Mouse (Mus musculus) midbrain, embryonic 14.5 days (tissue): ENCODE measurements around the gene Mapk8ip3. TPM values are rescaled to one million over a fixed set of nuclear protein-coding genes. Genes with fewer than 3 reads are reported as not detected.
"Not testable (repeated sequence)": the region's sequence is repeated elsewhere in the genome, so short reads cannot be mapped to it uniquely, and the experiment has no call there.

Experiments used
- ATAC-seq: fragments of 200-750 bp; cut with Nextera tagmentation; 2 replicates; pipeline ENCODE4 v1.8.0; 2017; ENCODE audit warnings: moderate number of reproducible peaks, moderate library complexity; ENCODE audit not compliant: low FRiP score, low TSS enrichment
- DNase-seq: peaks from one replicate; pipeline ENCODE4 v3.0.0-alpha.2; 2015
- H3K27ac ChIP-seq: fragments of 300-500 bp; sonication (generic); replicated peaks from 2 replicates; pipeline ENCODE4 v1.5.1; 2014; ENCODE audit warnings: mild to moderate bottlenecking, low read depth, low read length, moderate library complexity
- H3K27me3 ChIP-seq: fragments of 300-500 bp; sonication (generic); 2 replicates; pipeline ENCODE4 v1.6.1; 2014; ENCODE audit warnings: low read length, control low read depth, mixed read lengths; ENCODE audit not compliant: control insufficient read depth, insufficient read depth
- H3K36me3 ChIP-seq: fragments of 300-500 bp; sonication (generic); 2 replicates; pipeline ENCODE4 v1.6.1; 2014; ENCODE audit warnings: low read length, control low read depth; ENCODE audit not compliant: control insufficient read depth, insufficient read depth
- H3K4me1 ChIP-seq: fragments of 300-500 bp; sonication (generic); 2 replicates; pipeline ENCODE4 v1.6.1; 2014; ENCODE audit warnings: mild to moderate bottlenecking, antibody characterized with exemption, low read length, control low read depth; ENCODE audit not compliant: control insufficient read depth, insufficient read depth
- H3K4me2 ChIP-seq: fragments of 300-500 bp; sonication (generic); 2 replicates; pipeline ENCODE4 v1.6.1; 2014; ENCODE audit warnings: mild to moderate bottlenecking, low read length, moderate library complexity
- H3K4me3 ChIP-seq: fragments of 300-500 bp; sonication (generic); replicated peaks from 2 replicates; pipeline ENCODE4 v1.5.1; 2014; ENCODE audit warnings: low read depth, low read length
- H3K9ac ChIP-seq: fragments of 300-500 bp; sonication (generic); replicated peaks from 2 replicates; pipeline ENCODE4 v1.6.1; 2014; ENCODE audit warnings: mild to moderate bottlenecking, low read length, moderate library complexity
- H3K9me3 ChIP-seq: fragments of 300-500 bp; sonication (generic); 2 replicates; pipeline ENCODE4 v1.6.1; 2016; ENCODE audit warnings: low read length, control low read depth, mixed read lengths; ENCODE audit not compliant: control insufficient read depth
- WGBS: fragments of 180-500 bp; shearing (Covaris S2); extraction: QIAGEN DNeasy Blood & Tissue Kit; methylation state at CpG from one replicate; pipeline ENCODE4 v1.1.7; 2014; 5-methylcytosine and 5-hydroxymethylcytosine counted together
- polyA plus RNA-seq: library from polyadenylated mRNA; unstranded; fragments of >200 nt; fragmentation: Nextera tagmentation; extraction: Ambion mirVana; gene quantifications from 2 replicates; pipeline ENCODE4 v1.2.1, GENCODE M21; 2014

Gene Mapk8ip3
- polyA plus RNA-seq: 83.3 and 86.1 TPM in 2 replicates

- peak within 1 kb of the TSS; percentile 61 for H3K4me2 ChIP-seq
- peak; percentile 97 for ATAC-seq
- peak within 1 kb of the TSS; percentile 92 for H3K27ac ChIP-seq
- peaks cover 14% of the 10 kb centered on the region for H3K36me3 ChIP-seq
- under 1% methylated on average over 78 of the region's 78 CpGs for WGBS
- peak within 1 kb of the TSS; percentile 91 for H3K4me3 ChIP-seq
- DNase-seq: peak; percentile 97
- H3K9me3 ChIP-seq: no peaks in the 10 kb centered on the region
- H3K27me3 ChIP-seq: no peaks in the 10 kb centered on the region
- peak within 1 kb of the TSS; percentile 93 for H3K9ac ChIP-seq
- peaks cover 20% of the 10 kb centered on the region for H3K4me1 ChIP-seq
These were observed at the start of gene Mapk8ip3 for GRCm38 (mm10) chr17:24936259-24937237. Mapk8ip3 (minus strand) TSS chr17:24936977.

- peak; percentile 65 for ATAC-seq
- peaks cover 43% of the 10 kb centered on the region for H3K36me3 ChIP-seq
- no peak overlapping the region for H3K27ac ChIP-seq
These were observed 24.3 kb upstream of the Mapk8ip3 start for GRCm38 (mm10) chr17:24960852-24961715.

GRCm38 (mm10) chr17:24960135-24960851, 23.5 kb upstream of the Mapk8ip3 start, which contains the start of gene Jpt2:
Jpt2 (minus strand) TSS chr17:24960689.
- Histone ChIP-seq H3K9ac (peak within 1 kb of the TSS; percentile 82), H3K36me3 (peaks cover 43% of the 10 kb centered on the region), H3K4me1 (peaks cover 13% of the 10 kb centered on the region), H3K9me3 (no peaks in the 10 kb centered on the region), H3K4me2 (peak within 1 kb of the TSS; percentile 77), H3K4me3 (peak within 1 kb of the TSS; percentile 81), H3K27ac (peak within 1 kb of the TSS; percentile 87), H3K27me3 (no peaks in the 10 kb centered on the region)
- WGBS: under 1% methylated on average over 59 of the region's 59 CpGs
- DNase-seq: peak; percentile 99
- ATAC-seq: peak; percentile 100

More at GRCm38 (mm10) chr17:24960852-24961715, 24.3 kb upstream of the Mapk8ip3 start:
- Histone ChIP-seq H3K9me3 (no peaks in the 10 kb centered on the region), H3K27me3 (no peaks in the 10 kb centered on the region), H3K4me3 (peak overlapping the region; percentile 81), H3K4me1 (peaks cover 13% of the 10 kb centered on the region), H3K4me2 (peak overlapping the region; percentile 77), H3K9ac (peak overlapping the region; percentile 18; the same call in 1 of the 2 replicates)
- peak; percentile 2 for DNase-seq
- WGBS: 16% methylated on average over 21 of the region's 21 CpGs

- WGBS: 43% methylated on average over 8 of the region's 8 CpGs
- H3K36me3 ChIP-seq: peaks cover 43% of the 10 kb centered on the region
These were observed 22.6 kb upstream of the Mapk8ip3 start for GRCm38 (mm10) chr17:24959371-24959770.

GRCm38 (mm10) chr17:24953291-24953690, 16.5 kb upstream of the Mapk8ip3 start:
- no peak for ATAC-seq
- H3K36me3 ChIP-seq: peaks cover 74% of the 10 kb centered on the region

More at GRCm38 (mm10) chr17:24959371-24959770, 22.6 kb upstream of the Mapk8ip3 start:
- ATAC-seq (no peak), DNase-seq (peak; percentile 12)
- Histone ChIP-seq H3K27ac (no peak overlapping the region), H3K27me3 (no peaks in the 10 kb centered on the region), H3K4me2 (peak overlapping the region; percentile 77), H3K9ac (peak overlapping the region; percentile 82), H3K4me3 (peak overlapping the region; percentile 81), H3K9me3 (no peaks in the 10 kb centered on the region), H3K4me1 (peaks cover 13% of the 10 kb centered on the region)

GRCm38 (mm10) chr17:24950671-24951070, 13.9 kb upstream of the Mapk8ip3 start:
- 97% methylated on average over 2 of the region's 2 CpGs for WGBS
- H3K4me2 ChIP-seq: no peak overlapping the region
- peaks cover 90% of the 10 kb centered on the region for H3K36me3 ChIP-seq

More at GRCm38 (mm10) chr17:24953291-24953690, 16.5 kb upstream of the Mapk8ip3 start:
- Histone ChIP-seq H3K9me3 (no peaks in the 10 kb centered on the region), H3K4me1 (no peaks in the 10 kb centered on the region), H3K27ac (no peak overlapping the region), H3K27me3 (no peaks in the 10 kb centered on the region), H3K4me2 (no peak overlapping the region), H3K9ac (no peak overlapping the region), H3K4me3 (no peak overlapping the region)
- DNase-seq: no peak
- WGBS: 96% methylated on average over 2 of the region's 2 CpGs

GRCm38 (mm10) chr17:24948204-24948603, 11.4 kb upstream of the Mapk8ip3 start:
- H3K36me3 ChIP-seq: peaks cover 80% of the 10 kb centered on the region
- no peak overlapping the region for H3K4me2 ChIP-seq
- ATAC-seq (no peak), DNase-seq (no peak)
- no peak overlapping the region for H3K27ac ChIP-seq
- no peaks in the 10 kb centered on the region for H3K9me3 ChIP-seq
- no peak overlapping the region for H3K9ac ChIP-seq
- H3K27me3 ChIP-seq: no peaks in the 10 kb centered on the region
- WGBS: 97% methylated on average over 5 of the region's 5 CpGs
- H3K4me1 ChIP-seq: no peaks in the 10 kb centered on the region
- H3K4me3 ChIP-seq: no peak overlapping the region

More at GRCm38 (mm10) chr17:24950671-24951070, 13.9 kb upstream of the Mapk8ip3 start:
- no peak overlapping the region for H3K27ac ChIP-seq
- H3K9me3 ChIP-seq: no peaks in the 10 kb centered on the region
- no peak for ATAC-seq
- H3K4me1 ChIP-seq: no peaks in the 10 kb centered on the region
- H3K9ac ChIP-seq: no peak overlapping the region
- no peak for DNase-seq
- no peaks in the 10 kb centered on the region for H3K27me3 ChIP-seq
- no peak overlapping the region for H3K4me3 ChIP-seq

- not testable (repeated sequence) for ATAC-seq, H3K9ac ChIP-seq, DNase-seq, H3K4me2 ChIP-seq, H3K4me3 ChIP-seq, H3K27ac ChIP-seq, H3K27me3 ChIP-seq, H3K9me3 ChIP-seq, H3K4me1 ChIP-seq
- 84% methylated on average over 1 of the region's 1 CpGs for WGBS
- peaks cover 54% of the 10 kb centered on the region for H3K36me3 ChIP-seq
These were observed 6.8 kb upstream of the Mapk8ip3 start for GRCm38 (mm10) chr17:24943589-24943988.
